Mouse (Mus musculus) Patski (cell line): Measurements from ENCODE around the gene Dus3l. TPM values are rescaled to one million over a fixed set of nuclear protein-coding genes. Genes with fewer than 3 reads are reported as not detected.

Experiments
- ATAC-seq: fragments of 100-300 bp; one replicate; pipeline ENCODE4 v1.8.0; 2021
- CTCF ChIA-PET: fragments of 350-600 bp; sonication (Branson Sonifier 250); formaldehyde crosslinking; loops from one replicate; lab custom pipeline; 2022; ENCODE audit warnings: inconsistent platforms; lab: Charles Lee
- POLR2A ChIA-PET: fragments of 350-600 bp; sonication (Branson Sonifier 250); formaldehyde crosslinking; loops from one replicate; lab custom pipeline; 2022; ENCODE audit warnings: antibody characterized with exemption, inconsistent platforms; lab: Charles Lee
- DNase-seq: peaks from one replicate; pipeline ENCODE4 v3.0.0-alpha.2; 2011; ENCODE audit warnings: low read depth, low spot score
- H3K27me3 ChIP-seq: fragments of 371-371 bp; one replicate; pipeline ENCODE4 v1.5.1; 2021
- CTCF ChIP-seq: fragments of 100-300 bp; IDR thresholded peaks from one replicate; pipeline ENCODE4 v1.5.1; 2021
- in situ Hi-C: fragments of 300-500 bp; cut with MboI; formaldehyde crosslinking; loops from 3 replicates; pipeline ENCODE4 v1.11.1; 2018; ENCODE audit warnings: low pct_unique_long_range_greater_than_20kb, mixed read lengths
- polyA plus RNA-seq: library from polyadenylated mRNA; unstranded; gene quantifications from one replicate; pipeline ENCODE4 v1.2.3, GENCODE M21; 2021

Dus3l gene
- polyA plus RNA-seq, 1 experiment from 2014 or later, result 50.5 TPM

- H3K27me3 ChIP-seq, result peaks cover 23% of the 10 kb centered on the region
- DNase-seq (no peak), ATAC-seq (no peak)
- POLR2A ChIA-PET, result interaction anchor here (1.0 kb wide), 1 partner anchor 35 kb away, joined by 3 read pairs; no protein-coding TSS in a partner anchor
- in situ Hi-C loops, result no loop called here
- no peak for TF ChIP-seq CTCF
- CTCF ChIA-PET, result no interaction called here
These were observed 36.9 kb upstream of the Dus3l start for GRCm38 (mm10) chr17:56727659-56728058.

GRCm38 (mm10) chr17:56728117-56728516 is 36.4 kb upstream of the Dus3l start:
- POLR2A ChIA-PET, result interaction anchor here (1.0 kb wide), 1 partner anchor 35 kb away, joined by 3 read pairs; no protein-coding TSS in a partner anchor
- no peak for TF ChIP-seq CTCF
- in situ Hi-C loops, result no loop called here
- CTCF ChIA-PET, result no interaction called here
- no peak for ATAC-seq
- H3K27me3 ChIP-seq, result peaks cover 25% of the 10 kb centered on the region
- no peak for DNase-seq

- no peak for DNase-seq
These were observed 35.4 kb upstream of the Dus3l start for GRCm38 (mm10) chr17:56729151-56729550.

GRCm38 (mm10) chr17:56729656-56730055 is 34.9 kb upstream of the Dus3l start:
- H3K27me3 ChIP-seq, result peaks cover 40% of the 10 kb centered on the region
- CTCF ChIA-PET, result no interaction called here

More at GRCm38 (mm10) chr17:56729151-56729550, 35.4 kb upstream of the Dus3l start:
- CTCF ChIA-PET, result no interaction called here
- peaks cover 36% of the 10 kb centered on the region for H3K27me3 ChIP-seq
- TF ChIP-seq CTCF, result no peak
- POLR2A ChIA-PET, result interaction anchor here (0.6 to 0.7 kb wide), 2 partner anchors 22 to 60 kb away, joined by 3 to 4 read pairs; no protein-coding TSS in a partner anchor
- ATAC-seq, result no peak
- in situ Hi-C loops, result no loop called here

GRCm38 (mm10) chr17:56736534-56736933 is 28.0 kb upstream of the Dus3l start:
- CTCF ChIA-PET, result interaction anchor here (0.7 to 2.1 kb wide), 3 partner anchors 12 to 17 kb away, joined by 3 to 5 read pairs (median 3); no protein-coding TSS in a partner anchor
- no peak for TF ChIP-seq CTCF
- ATAC-seq, result no peak
- H3K27me3 ChIP-seq, result peaks cover 42% of the 10 kb centered on the region
- in situ Hi-C loops, result no loop called here
- POLR2A ChIA-PET, result no interaction called here
- no peak for DNase-seq

More at GRCm38 (mm10) chr17:56729656-56730055, 34.9 kb upstream of the Dus3l start:
- in situ Hi-C loops, result no loop called here
- POLR2A ChIA-PET, result interaction anchor here (0.6 kb wide), 1 partner anchor 60 kb away, joined by 4 read pairs; no protein-coding TSS in a partner anchor
- no peak for DNase-seq
- TF ChIP-seq CTCF, result no peak
- ATAC-seq, result no peak

- ATAC-seq (no peak), DNase-seq (no peak)
- ChIA-PET POLR2A (no interaction called here), CTCF (interaction anchor here (0.9 to 1.2 kb wide), 2 partner anchors 23 to 34 kb away, joined by 3 read pairs; no protein-coding TSS in a partner anchor)
- H3K27me3 ChIP-seq, result peaks cover 33% of the 10 kb centered on the region
- TF ChIP-seq CTCF, result no peak
- in situ Hi-C loops, result no loop called here
These were observed 26.3 kb upstream of the Dus3l start for GRCm38 (mm10) chr17:56738221-56738620.

- TF ChIP-seq CTCF, result no peak
- in situ Hi-C loops, result no loop called here
- no peak for ATAC-seq
These were observed 24.3 kb upstream of the Dus3l start for GRCm38 (mm10) chr17:56740118-56740787.

GRCm38 (mm10) chr17:56740788-56741160 is 23.8 kb upstream of the Dus3l start:
- ChIA-PET POLR2A (no interaction called here), CTCF (no interaction called here)
- H3K27me3 ChIP-seq, result peaks cover 14% of the 10 kb centered on the region
- ATAC-seq, result no peak
- no peak for TF ChIP-seq CTCF
- no peak for DNase-seq
- in situ Hi-C loops, result no loop called here

More at GRCm38 (mm10) chr17:56740118-56740787, 24.3 kb upstream of the Dus3l start:
- DNase-seq, result no peak
- ChIA-PET POLR2A (no interaction called here), CTCF (no interaction called here)
- peaks cover 16% of the 10 kb centered on the region for H3K27me3 ChIP-seq

- ATAC-seq (no peak), DNase-seq (no peak)
- peaks cover 9% of the 10 kb centered on the region for H3K27me3 ChIP-seq
- in situ Hi-C loops, result no loop called here
- no peak for TF ChIP-seq CTCF
- POLR2A ChIA-PET, result no interaction called here
- CTCF ChIA-PET, result interaction anchor here (1.1 kb wide), 1 partner anchor 9 kb away, joined by 3 read pairs; no protein-coding TSS in a partner anchor
These were observed 20.4 kb upstream of the Dus3l start for GRCm38 (mm10) chr17:56744173-56744572.

GRCm38 (mm10) chr17:56751404-56752072 is 13.0 kb upstream of the Dus3l start:
- POLR2A ChIA-PET, result interaction anchor here (0.6 kb wide), 1 partner anchor 22 kb away, joined by 3 read pairs; no protein-coding TSS in a partner anchor

GRCm38 (mm10) chr17:56753452-56753851 is 11.1 kb upstream of the Dus3l start:
- POLR2A ChIA-PET, result no interaction called here
- H3K27me3 ChIP-seq, result peaks cover 9% of the 10 kb centered on the region
- TF ChIP-seq CTCF, result no peak
- in situ Hi-C loops, result no loop called here
- ATAC-seq, result no peak
- CTCF ChIA-PET, result no interaction called here
- DNase-seq, result no peak

More at GRCm38 (mm10) chr17:56751404-56752072, 13.0 kb upstream of the Dus3l start:
- no peak for TF ChIP-seq CTCF
- CTCF ChIA-PET, result no interaction called here
- in situ Hi-C loops, result no loop called here
- peaks cover 12% of the 10 kb centered on the region for H3K27me3 ChIP-seq
- ATAC-seq (no peak), DNase-seq (no peak)
